Mouse (Mus musculus) MEL (cell line): ENCODE data around the gene Bcl2l1. TPM values are rescaled to one million over a fixed set of nuclear protein-coding genes. Genes with fewer than 3 reads are reported as not detected.

ENCODE experiments used
- DNase-seq: peaks from one replicate; pipeline ENCODE4 v3.0.0; 2011; ENCODE audit warnings: low read depth, low spot score
- H3K27ac ChIP-seq: 2 replicates; pipeline ENCODE4 v1.5.1; 2012; ENCODE audit warnings: low read depth, mild to moderate bottlenecking, control low read depth, low read length, moderate library complexity; ENCODE audit not compliant: control insufficient read depth
- H3K27me3 ChIP-seq, 2 experiments: fragments of 150-350 bp in 1 of 2; sonication (generic) in 1 of 2; 2 replicates each; pipeline ENCODE4 v1.6.1; 2012; ENCODE audit warnings: low read length in 2 of 2, mild to moderate bottlenecking in 2 of 2, improper control_type of control experiment in 1 of 2, moderate library complexity in 1 of 2; ENCODE audit not compliant: insufficient read depth in 2 of 2, control insufficient read depth in 1 of 2
- H3K36me3 ChIP-seq, 2 experiments: 2 replicates each; pipeline ENCODE4 v1.6.1; 2012 to 2014; ENCODE audit warnings: low read length in 2 of 2, improper control_type of control experiment in 1 of 2, inconsistent platforms in 1 of 2, mild to moderate bottlenecking in 1 of 2; ENCODE audit not compliant: insufficient read depth in 2 of 2, control insufficient read depth in 1 of 2
- H3K4me1 ChIP-seq, 2 experiments: fragments of 150-350 bp in 1 of 2; sonication (generic) in 1 of 2; 2 replicates each; pipeline ENCODE4 v1.6.1; 2012; ENCODE audit warnings: low read length in 2 of 2, improper control_type of control experiment in 1 of 2, mild to moderate bottlenecking in 1 of 2; ENCODE audit not compliant: insufficient read depth in 2 of 2, control insufficient read depth in 1 of 2
- H3K4me3 ChIP-seq, 2 experiments: fragments of 150-350 bp in 1 of 2; sonication (generic) in 1 of 2; 2 replicates each; pipeline ENCODE4 v1.5.1; 2012; ENCODE audit warnings: low read depth in 2 of 2, low read length in 2 of 2, mild to moderate bottlenecking in 2 of 2, moderate library complexity in 2 of 2, control low read depth in 1 of 2, improper control_type of control experiment in 1 of 2; ENCODE audit not compliant: control insufficient read depth in 1 of 2, insufficient read depth in 1 of 2
- H3K79me2 ChIP-seq: 2 replicates; pipeline ENCODE4 v1.6.1; 2012; ENCODE audit warnings: mild to moderate bottlenecking, low read length, moderate library complexity; ENCODE audit not compliant: control insufficient read depth, poor library complexity, insufficient read depth
- H3K9ac ChIP-seq: 2 replicates; pipeline ENCODE4 v1.6.1; 2012; ENCODE audit warnings: low read depth, mild to moderate bottlenecking, control low read depth, low read length, moderate library complexity; ENCODE audit not compliant: control insufficient read depth, poor library complexity, severe bottlenecking
- H3K9me3 ChIP-seq: fragments of 150-350 bp; sonication (generic); replicated peaks from 2 replicates; pipeline ENCODE4 v1.6.1; 2012; ENCODE audit warnings: mild to moderate bottlenecking, low read length, improper control_type of control experiment, moderate library complexity; ENCODE audit not compliant: insufficient read depth
- BHLHE40 ChIP-seq: IDR thresholded peaks from 2 replicates; pipeline ENCODE4 v1.6.1; 2012; ENCODE audit warnings: low read depth, mild to moderate bottlenecking, inconsistent platforms, low read length, improper control_type of control experiment, borderline replicate concordance
- CHD1 ChIP-seq: IDR thresholded peaks from 2 replicates; pipeline ENCODE4 v1.6.1; 2012; ENCODE audit warnings: low read depth, mild to moderate bottlenecking, inconsistent platforms, low read length, improper control_type of control experiment
- CHD2 ChIP-seq: IDR thresholded peaks from 2 replicates; pipeline ENCODE4 v1.6.1; 2011; ENCODE audit warnings: low read length, improper control_type of control experiment
- CTCF ChIP-seq, 3 experiments: IDR thresholded peaks in 2 of 3; conservative IDR thresholded peaks in 1 of 3; 2 replicates each; pipeline ENCODE4 v1.5.1; 2011 to 2012; ENCODE audit warnings: low read length in 3 of 3, low read depth in 2 of 3, mild to moderate bottlenecking in 2 of 3, improper control_type of control experiment in 1 of 3, inconsistent platforms in 1 of 3, mixed read lengths in 1 of 3, moderate library complexity in 1 of 3; ENCODE audit not compliant: control insufficient read depth in 1 of 3, insufficient read depth in 1 of 3, poor library complexity in 1 of 3, severe bottlenecking in 1 of 3
- E2F4 ChIP-seq: IDR thresholded peaks from 2 replicates; pipeline ENCODE4 v1.6.1; 2011; ENCODE audit warnings: low read depth, low read length, improper control_type of control experiment, borderline replicate concordance
- ETS1 ChIP-seq: IDR thresholded peaks from 2 replicates; pipeline ENCODE4 v1.6.1; 2012; ENCODE audit warnings: low read depth, mild to moderate bottlenecking, inconsistent platforms, low read length, improper control_type of control experiment, moderate library complexity
- GATA1 ChIP-seq: IDR thresholded peaks from 2 replicates; pipeline ENCODE4 v1.6.1; 2011; ENCODE audit warnings: low read depth, low read length, improper control_type of control experiment
- JUND ChIP-seq: IDR thresholded peaks from 2 replicates; pipeline ENCODE4 v1.6.1; 2011; ENCODE audit warnings: low read depth, mild to moderate bottlenecking, improper control_type of control experiment, low read length
- MAZ ChIP-seq: IDR thresholded peaks from 2 replicates; pipeline ENCODE4 v1.6.1; 2012; ENCODE audit warnings: low read depth, mild to moderate bottlenecking, inconsistent platforms, low read length, improper control_type of control experiment
- MYC ChIP-seq: IDR thresholded peaks from 2 replicates; pipeline ENCODE4 v1.6.1; 2011; ENCODE audit warnings: low read depth, mild to moderate bottlenecking, low read length, improper control_type of control experiment, moderate library complexity
- NELFE ChIP-seq: IDR thresholded peaks from 2 replicates; pipeline ENCODE4 v1.6.1; 2011; ENCODE audit warnings: low read depth, low read length, improper control_type of control experiment
- NRF1 ChIP-seq: IDR thresholded peaks from 2 replicates; pipeline ENCODE4 v1.6.1; 2014; ENCODE audit warnings: low read depth, mild to moderate bottlenecking, inconsistent platforms, low read length, improper control_type of control experiment, moderate library complexity; ENCODE audit not compliant: poor library complexity, insufficient read depth, severe bottlenecking
- POLR2A ChIP-seq, 2 experiments: IDR thresholded peaks; 2 replicates each; pipeline ENCODE4 v1.6.1; 2011 to 2012; ENCODE audit warnings: low read length in 2 of 2, mild to moderate bottlenecking in 2 of 2, control low read depth in 1 of 2, improper control_type of control experiment in 1 of 2, low read depth in 1 of 2, moderate library complexity in 1 of 2; ENCODE audit not compliant: control insufficient read depth in 1 of 2, insufficient read depth in 1 of 2, poor library complexity in 1 of 2
- POLR2AphosphoS2 ChIP-seq: IDR thresholded peaks from 2 replicates; pipeline ENCODE4 v1.6.1; 2011; ENCODE audit warnings: low read length, improper control_type of control experiment
- POLR2AphosphoS5 ChIP-seq: IDR thresholded peaks from 2 replicates; pipeline ENCODE4 v1.6.1; 2012; ENCODE audit warnings: low read depth, borderline replicate concordance, mild to moderate bottlenecking, inconsistent platforms, low read length, moderate library complexity, mixed read lengths
- RCOR1 ChIP-seq: IDR thresholded peaks from 2 replicates; pipeline ENCODE4 v1.6.1; 2012; ENCODE audit warnings: low read depth, mild to moderate bottlenecking, inconsistent platforms, low read length, improper control_type of control experiment
- TBP ChIP-seq: IDR thresholded peaks from 2 replicates; pipeline ENCODE4 v1.8.0; 2011; ENCODE audit warnings: low read depth, low read length, improper control_type of control experiment
- TCF12 ChIP-seq: IDR thresholded peaks from 2 replicates; pipeline ENCODE4 v1.6.1; 2014; ENCODE audit warnings: low read depth, mild to moderate bottlenecking, inconsistent platforms, low read length, improper control_type of control experiment, moderate library complexity
- UBTF ChIP-seq: IDR thresholded peaks from 2 replicates; pipeline ENCODE4 v1.6.1; 2012; ENCODE audit warnings: low read depth, mild to moderate bottlenecking, inconsistent platforms, low read length, improper control_type of control experiment, moderate library complexity, borderline replicate concordance; ENCODE audit not compliant: insufficient read depth
- USF1 ChIP-seq: IDR thresholded peaks from 2 replicates; pipeline ENCODE4 v1.6.1; 2014; ENCODE audit warnings: low read depth, mild to moderate bottlenecking, inconsistent platforms, low read length, improper control_type of control experiment, moderate library complexity
- ZC3H11A ChIP-seq: IDR thresholded peaks from 2 replicates; pipeline ENCODE4 v1.6.1; 2012; ENCODE audit warnings: low read depth, mild to moderate bottlenecking, inconsistent platforms, low read length, improper control_type of control experiment
- ZKSCAN1 ChIP-seq: IDR thresholded peaks from 2 replicates; pipeline ENCODE4 v1.6.1; 2012; ENCODE audit warnings: low read depth, mild to moderate bottlenecking, inconsistent platforms, low read length, improper control_type of control experiment, moderate library complexity
- polyA plus RNA-seq, 2 experiments: library from polyadenylated mRNA; stranded (reverse) in 1 of 2; unstranded in 1 of 2; fragments of >175 nt in 1 of 2; fragments of >200 nt in 1 of 2; gene quantifications; 2 replicates each; pipeline versions ENCODE4 v1.2.1 to v1.2.4; 2012; ENCODE audit warnings: low replicate concordance in 2 of 2, low read depth in 1 of 2; ENCODE audit not compliant: insufficient read length in 2 of 2, insufficient read depth in 1 of 2, missing spikeins in 1 of 2
- total RNA-seq: library from RNA; depleted of rRNA; stranded (reverse); fragments of 300-350 nt; gene quantifications from 2 replicates; pipeline ENCODE4 v1.2.3, GENCODE M21; 2012

Gene Bcl2l1
- total and polyA plus RNA-seq, 3 experiments, result 6.5 to 23.9 TPM; not detected in 1

GRCm38 (mm10) chr2:152828011-152828370 lies 3.5 kb downstream of the Bcl2l1 start:
- no peak overlapping the region for H3K9ac ChIP-seq
- no peaks in the 10 kb centered on the region for H3K9me3 ChIP-seq
- peaks cover 3 to 19% of the 10 kb centered on the region in 2 experiments for H3K4me1 ChIP-seq
- H3K27ac ChIP-seq, result no peak overlapping the region
- no peak overlapping the region for H3K4me3 ChIP-seq
- no peaks in the 10 kb centered on the region for H3K27me3 ChIP-seq
- H3K36me3 ChIP-seq, result peaks cover 0 to 24% of the 10 kb centered on the region in 2 experiments; a peak in 2 of 4 replicates
- DNase-seq, result no peak
- TF ChIP-seq MYC, result no peak
- H3K79me2 ChIP-seq, result no peaks in the 10 kb centered on the region; the same call in 1 of the 2 replicates

- no peak for TF ChIP-seq POLR2A (IDR thresholded peaks at IDR 0.05; ENCODE audit: control insufficient read depth in 1 of 2, insufficient read depth in 1 of 2, low read depth in 1 of 2, low read length in 2 of 2, poor library complexity in 1 of 2)
- TF ChIP-seq E2F4, result no peak
- no peak for TF ChIP-seq GATA1
- TF ChIP-seq USF1, result no peak
- no peak for TF ChIP-seq CHD2
- no peak for TF ChIP-seq POLR2AphosphoS5
- TF ChIP-seq NRF1, result no peak
- no peak for TF ChIP-seq CTCF (IDR thresholded peaks at IDR 0.05 in 2 of 3, conservative IDR thresholded peaks at IDR 0.05 in 1 of 3; ENCODE audit: control insufficient read depth in 1 of 3, insufficient read depth in 1 of 3, low read depth in 2 of 3, low read length in 3 of 3, poor library complexity in 1 of 3, severe bottlenecking in 1 of 3)
- TF ChIP-seq CHD1, result no peak
- no peak for TF ChIP-seq RCOR1
- no peaks in the 10 kb centered on the region for H3K27me3 ChIP-seq
- H3K27ac ChIP-seq, result no peak overlapping the region
- no peak for DNase-seq
- no peak overlapping the region for H3K9ac ChIP-seq
- no peaks in the 10 kb centered on the region; the same call in 1 of the 2 replicates for H3K79me2 ChIP-seq
- no peaks in the 10 kb centered on the region for H3K9me3 ChIP-seq
- peaks cover 3 to 19% of the 10 kb centered on the region in 2 experiments for H3K4me1 ChIP-seq
- peaks cover 0 to 24% of the 10 kb centered on the region in 2 experiments; a peak in 2 of 4 replicates for H3K36me3 ChIP-seq
- no peak overlapping the region for H3K4me3 ChIP-seq
Measured at GRCm38 (mm10) chr2:152827321-152828010, 4.1 kb downstream of the Bcl2l1 start.

GRCm38 (mm10) chr2:152826481-152826880 lies 5.0 kb downstream of the Bcl2l1 start:
- Histone ChIP-seq H3K36me3 (peaks cover 0 to 21% of the 10 kb centered on the region in 2 experiments; a peak in 2 of 4 replicates), H3K4me3 (no peak overlapping the region), H3K9ac (no peak overlapping the region), H3K27ac (no peak overlapping the region), H3K79me2 (no peaks in the 10 kb centered on the region; the same call in 1 of the 2 replicates), H3K27me3 (no peaks in the 10 kb centered on the region), H3K9me3 (no peaks in the 10 kb centered on the region), H3K4me1 (peaks cover 3 to 19% of the 10 kb centered on the region in 2 experiments)
- no peak for DNase-seq
- TF ChIP-seq ZKSCAN1 (no peak), TBP (no peak), TCF12 (no peak), NELFE (no peak), CTCF (IDR thresholded peaks at IDR 0.05 in 2 of 3, conservative IDR thresholded peaks at IDR 0.05 in 1 of 3; ENCODE audit: control insufficient read depth in 1 of 3, insufficient read depth in 1 of 3, low read depth in 2 of 3, low read length in 3 of 3, poor library complexity in 1 of 3, severe bottlenecking in 1 of 3) (no peak), ZC3H11A (no peak), RCOR1 (no peak), MAZ (no peak), BHLHE40 (no peak), ETS1 (no peak), POLR2AphosphoS2 (no peak), MYC (no peak), CHD1 (no peak), POLR2AphosphoS5 (no peak), UBTF (no peak), NRF1 (no peak), JUND (no peak), CHD2 (no peak)
